Mouse (Mus musculus): Measurements from ENCODE around the gene Abhd17b. TPM values are rescaled to one million over a fixed set of nuclear protein-coding genes. Genes with fewer than 3 reads are reported as not detected.

Gene Abhd17b
- polyA plus RNA-seq, 1 experiment from 2014 or later = 30.1 TPM

DNA sequence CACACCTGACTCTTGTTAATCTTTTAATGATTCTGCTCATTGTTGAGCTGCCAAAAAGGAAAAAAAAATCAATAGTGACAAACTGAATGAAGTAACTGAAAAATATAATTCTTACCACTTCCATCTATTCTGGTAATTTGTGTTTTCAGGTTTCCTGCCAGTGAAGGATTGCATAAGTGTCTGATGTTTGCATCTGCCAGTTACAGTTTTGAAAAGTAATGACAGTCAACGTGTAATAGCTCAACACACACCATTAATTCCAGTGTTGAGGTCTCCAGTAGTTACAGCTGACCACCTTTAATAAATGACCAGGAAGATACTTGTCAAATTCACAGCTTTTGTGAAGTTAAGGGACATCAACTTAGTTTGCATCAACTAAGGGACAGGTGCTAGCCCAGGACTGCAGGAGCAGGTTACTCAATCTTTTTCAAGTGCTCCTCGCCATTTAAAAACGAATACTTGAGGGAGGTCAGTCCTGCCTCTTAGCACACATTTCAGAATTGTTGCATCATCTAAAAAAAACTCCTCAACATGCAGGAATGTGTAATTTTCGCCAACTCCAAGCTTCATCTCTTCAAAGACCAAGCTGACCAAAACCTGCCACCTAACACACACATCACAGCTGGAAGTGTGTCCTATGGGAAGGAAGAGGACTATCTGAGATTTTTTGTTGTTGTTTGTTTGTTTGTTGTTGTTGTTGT, 10.9 kb downstream of the Abhd17b start:
- Histone ChIP-seq H3K36me3 (replicated peaks) (peaks cover 9% of the 10 kb centered on the region), H3K27me3 (ENCODE audit: poor library complexity, severe bottlenecking) (no peaks in the 10 kb centered on the region), H3K9me3 (no peaks in the 10 kb centered on the region), H3K27ac (no peak overlapping the region), H3K4me1 (no peaks in the 10 kb centered on the region), H3K4me3 (no peak overlapping the region)
- WGBS = 88% methylated on average over 4 of the region's 4 CpGs
- DNase-seq (ENCODE audit: extremely low spot score, low spot score) = no peak

DNA sequence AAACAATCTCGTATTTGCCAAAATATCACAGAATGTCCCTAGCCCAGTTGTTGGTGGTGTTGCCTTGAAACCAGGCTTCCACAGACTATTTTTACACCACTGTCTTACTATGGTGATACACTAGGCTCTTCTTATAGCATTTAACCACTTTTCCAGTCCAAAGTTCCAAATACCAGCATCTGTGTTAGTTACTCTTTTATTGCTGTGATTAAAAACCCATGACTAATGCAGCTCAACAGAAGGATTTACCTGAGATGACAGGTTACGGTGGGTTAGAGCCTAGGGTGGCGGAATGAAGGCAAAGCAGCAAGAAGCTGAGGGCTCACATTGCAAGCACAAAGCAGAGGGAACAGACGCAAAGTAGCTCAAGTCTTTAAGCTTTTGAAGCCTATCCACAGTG, 16.7 kb downstream of the Abhd17b start:
- Histone ChIP-seq H3K27me3 (ENCODE audit: poor library complexity, severe bottlenecking) (no peaks in the 10 kb centered on the region), H3K9me3 (peaks cover 18% of the 10 kb centered on the region), H3K27ac (no peak overlapping the region), H3K4me3 (no peak overlapping the region), H3K4me1 (no peaks in the 10 kb centered on the region), H3K36me3 (replicated peaks) (peaks cover 31% of the 10 kb centered on the region)
- 92% methylated on average over 4 of the region's 4 CpGs for WGBS
- DNase-seq (ENCODE audit: extremely low spot score, low spot score) = no peak

DNA sequence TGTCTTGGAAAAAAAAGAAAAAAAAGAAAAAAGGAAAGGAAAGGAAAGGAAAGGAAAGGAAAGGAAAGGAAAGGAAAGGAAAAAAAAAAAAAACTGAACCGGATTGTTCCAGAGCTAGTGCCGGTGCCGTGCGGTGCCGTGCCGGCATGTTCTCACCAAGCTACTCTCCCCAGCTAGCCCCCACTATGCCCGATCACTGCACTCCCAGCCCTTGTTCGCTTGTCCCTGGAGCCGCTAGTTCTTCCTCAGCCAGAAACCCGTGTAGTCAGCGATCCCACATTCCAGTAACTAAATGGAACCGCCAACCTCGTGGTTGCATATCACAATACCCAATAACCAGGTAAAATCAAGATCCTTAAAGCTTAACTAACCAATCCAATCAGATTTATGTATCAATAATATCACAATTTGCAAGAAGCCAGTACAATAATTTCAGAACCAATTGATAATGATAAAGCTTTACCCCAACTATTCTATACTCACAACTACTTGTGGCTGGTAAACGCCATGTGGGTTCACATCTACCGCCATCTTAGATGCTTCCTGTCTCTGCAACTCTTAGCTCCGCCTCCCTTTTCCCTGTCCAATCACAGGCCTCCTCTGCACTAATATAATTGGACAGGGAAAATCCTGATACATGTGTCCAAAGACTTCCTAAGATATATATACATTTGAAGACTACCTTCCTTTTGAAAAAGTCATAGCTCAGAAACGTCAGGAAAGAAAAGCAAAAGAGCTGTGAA, 21.5 kb downstream of the Abhd17b start:
- DNase-seq (ENCODE audit: extremely low spot score, low spot score) = no peak
- H3K4me3 ChIP-seq = no peak overlapping the region
- H3K27me3 ChIP-seq (ENCODE audit: poor library complexity, severe bottlenecking) = no peaks in the 10 kb centered on the region
- H3K27ac ChIP-seq = no peak overlapping the region
- H3K36me3 ChIP-seq (replicated peaks) = peaks cover 46% of the 10 kb centered on the region
- H3K9me3 ChIP-seq = peaks cover 30% of the 10 kb centered on the region
- H3K4me1 ChIP-seq = no peaks in the 10 kb centered on the region
- WGBS = 93% methylated on average over 17 of the region's 17 CpGs

DNA sequence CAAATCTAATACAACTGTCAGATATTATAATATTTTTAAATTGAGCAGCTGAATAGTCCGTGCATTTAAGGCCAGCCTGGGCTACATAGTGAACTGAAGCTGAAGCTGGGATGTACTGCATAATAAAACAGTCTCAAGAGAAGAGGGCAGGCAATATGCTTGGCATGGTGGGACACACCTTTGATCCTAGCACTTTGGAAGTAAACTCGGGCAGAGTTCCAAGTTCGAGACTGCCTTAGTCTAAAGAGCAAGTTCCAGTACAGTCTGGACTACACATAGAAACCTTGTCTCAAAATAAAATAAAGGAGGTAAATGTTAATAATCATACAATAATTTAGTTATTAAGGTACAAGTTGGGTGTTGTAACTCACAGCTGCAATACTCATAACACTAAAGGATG, 27.1 kb downstream of the Abhd17b start:
- Histone ChIP-seq H3K36me3 (replicated peaks) (peaks cover 70% of the 10 kb centered on the region), H3K27me3 (ENCODE audit: poor library complexity, severe bottlenecking) (no peaks in the 10 kb centered on the region), H3K4me1 (no peaks in the 10 kb centered on the region), H3K4me3 (no peak overlapping the region), H3K27ac (no peak overlapping the region), H3K9me3 (peaks cover 8% of the 10 kb centered on the region; the same call in 1 of the 2 replicates)
- no peak for DNase-seq (ENCODE audit: extremely low spot score, low spot score)
- 96% methylated on average over 3 of the region's 3 CpGs for WGBS

DNA sequence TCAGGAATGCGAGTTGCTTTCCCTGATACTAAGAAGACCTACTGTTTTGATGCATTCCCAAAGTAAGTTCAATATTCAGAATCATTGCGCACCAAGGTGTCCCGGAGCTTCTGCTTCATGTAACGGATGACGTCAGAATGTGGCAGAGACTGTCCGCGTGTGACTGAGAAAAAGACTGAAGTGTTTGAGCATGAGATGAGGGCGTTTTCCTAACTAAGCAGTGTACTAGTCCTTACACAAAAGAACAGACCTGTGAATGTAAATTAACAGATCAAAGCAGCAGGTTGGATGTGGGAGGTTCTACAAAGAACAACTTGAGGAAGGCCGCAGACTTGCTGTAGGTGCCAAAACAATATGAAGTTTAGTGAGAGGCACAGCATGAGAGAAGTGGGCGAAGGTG, 28.0 kb downstream of the Abhd17b start:
- Histone ChIP-seq H3K27me3 (ENCODE audit: poor library complexity, severe bottlenecking) (no peaks in the 10 kb centered on the region), H3K4me3 (no peak overlapping the region), H3K27ac (no peak overlapping the region), H3K9me3 (no peaks in the 10 kb centered on the region), H3K4me1 (no peaks in the 10 kb centered on the region), H3K36me3 (replicated peaks) (peaks cover 71% of the 10 kb centered on the region)
- DNase-seq (ENCODE audit: extremely low spot score, low spot score) = no peak
- WGBS = 98% methylated on average over 10 of the region's 10 CpGs

DNA sequence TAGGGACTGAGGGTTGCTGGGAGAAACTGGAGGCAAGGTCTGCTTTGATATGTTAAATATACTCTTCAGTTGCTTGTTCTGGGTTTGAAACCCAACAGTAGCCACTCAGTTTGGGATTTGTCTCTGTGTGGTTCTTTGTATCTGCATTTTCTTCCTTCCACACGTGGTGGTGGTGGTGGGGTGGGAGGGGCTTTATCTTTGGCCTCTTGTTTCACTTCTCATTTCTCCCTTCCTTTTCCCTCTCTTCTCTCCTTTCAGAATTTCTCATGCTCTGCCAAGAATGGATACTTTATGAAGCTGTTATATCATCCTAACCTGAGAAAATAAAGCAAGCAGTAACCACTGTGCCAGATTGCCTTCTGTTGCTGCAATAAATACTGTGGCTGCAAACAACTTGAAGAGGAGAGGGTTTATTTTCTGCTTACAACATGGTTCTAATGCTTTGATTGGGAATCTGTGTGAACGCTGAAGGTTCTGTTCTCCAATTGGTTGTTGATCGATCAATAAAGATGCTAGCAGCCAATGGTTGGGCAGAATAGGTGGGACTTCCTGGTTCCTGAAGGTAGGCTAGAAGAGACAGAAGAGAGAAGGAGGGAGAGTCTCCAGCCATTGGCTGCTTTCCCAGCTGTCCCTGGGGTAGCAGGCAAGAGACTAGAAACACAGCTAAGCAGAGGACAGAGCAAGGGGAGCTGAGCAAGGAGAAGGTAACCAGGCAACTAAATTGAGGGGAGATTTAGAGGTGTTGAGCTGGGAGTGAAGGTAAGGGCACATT, 60.5 kb downstream of the Abhd17b start:
- WGBS = 87% methylated on average over 3 of the region's 3 CpGs
- H3K36me3 ChIP-seq (replicated peaks) = no peaks in the 10 kb centered on the region

DNA sequence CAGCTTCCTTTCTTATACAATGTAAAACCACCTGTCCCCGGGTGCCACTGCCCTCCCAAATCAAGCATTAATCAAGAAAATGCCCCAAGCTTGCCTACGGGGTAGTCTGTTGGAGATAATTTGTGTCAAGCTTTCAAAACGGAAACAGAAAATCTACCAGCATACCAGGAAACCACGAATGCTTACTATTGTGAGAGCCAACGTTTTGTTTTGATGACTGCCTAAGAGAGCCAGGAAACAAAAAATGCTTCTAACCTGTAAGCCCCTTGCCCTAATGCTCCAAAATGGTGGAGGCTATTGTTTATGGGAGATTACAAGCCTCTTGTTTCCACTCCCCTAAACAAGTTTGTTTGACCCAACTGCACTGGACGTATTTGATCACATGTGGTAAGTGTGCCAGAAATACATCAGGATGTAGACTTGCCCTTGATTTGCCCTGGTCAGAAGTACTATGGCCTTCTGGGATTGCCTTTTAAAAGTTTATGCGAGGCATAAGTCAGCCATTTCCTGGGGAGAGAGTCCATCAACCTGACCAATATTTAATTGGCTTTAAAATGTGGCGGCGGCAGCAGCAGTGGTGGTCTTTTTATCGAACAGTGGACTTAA, 61.4 kb downstream of the Abhd17b start:
- Histone ChIP-seq H3K27me3 (ENCODE audit: poor library complexity, severe bottlenecking) (no peaks in the 10 kb centered on the region), H3K9me3 (no peaks in the 10 kb centered on the region), H3K27ac (no peak overlapping the region), H3K36me3 (replicated peaks) (no peaks in the 10 kb centered on the region), H3K4me1 (no peaks in the 10 kb centered on the region), H3K4me3 (no peak overlapping the region)
- WGBS = 89% methylated on average over 10 of the region's 10 CpGs
- DNase-seq (ENCODE audit: extremely low spot score, low spot score) = no peak

More for the DNA sequence above, 60.5 kb downstream of the Abhd17b start:
- DNase-seq (ENCODE audit: extremely low spot score, low spot score) = no peak
- no peaks in the 10 kb centered on the region for H3K4me1 ChIP-seq
- no peaks in the 10 kb centered on the region for H3K27me3 ChIP-seq (ENCODE audit: poor library complexity, severe bottlenecking)
- H3K4me3 ChIP-seq = no peak overlapping the region
- 0 out of 2 replicates have a peak, but pooled peaks cover 3% of the 10 kb centered on the region for H3K9me3 ChIP-seq
- no peak overlapping the region for H3K27ac ChIP-seq

DNA sequence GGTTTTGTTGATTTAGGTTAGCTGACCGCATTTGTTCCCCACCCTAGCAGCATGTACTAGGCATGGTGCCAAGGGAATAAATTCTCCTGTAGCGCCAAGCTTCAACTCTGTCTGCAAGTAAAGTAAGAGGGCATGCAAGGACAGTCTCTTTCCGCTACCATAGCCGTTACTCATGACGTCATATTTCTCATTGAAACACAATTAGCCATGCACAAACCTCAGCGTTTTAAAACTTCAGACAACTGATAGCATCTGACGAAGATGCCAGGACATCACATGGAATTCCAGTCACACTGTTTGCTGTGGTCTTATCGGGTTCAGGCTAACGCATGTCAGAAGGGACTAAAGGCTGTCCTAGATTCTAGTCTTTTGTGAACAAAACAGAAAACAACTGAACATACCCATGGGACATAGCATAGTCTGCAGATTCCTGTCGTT, 62.0 kb downstream of the Abhd17b start:
- Histone ChIP-seq H3K4me1 (no peaks in the 10 kb centered on the region), H3K9me3 (no peaks in the 10 kb centered on the region), H3K27ac (no peak overlapping the region), H3K36me3 (replicated peaks) (no peaks in the 10 kb centered on the region), H3K4me3 (no peak overlapping the region), H3K27me3 (ENCODE audit: poor library complexity, severe bottlenecking) (no peaks in the 10 kb centered on the region)
- 92% methylated on average over 10 of the region's 10 CpGs for WGBS
- DNase-seq (ENCODE audit: extremely low spot score, low spot score) = no peak

DNA sequence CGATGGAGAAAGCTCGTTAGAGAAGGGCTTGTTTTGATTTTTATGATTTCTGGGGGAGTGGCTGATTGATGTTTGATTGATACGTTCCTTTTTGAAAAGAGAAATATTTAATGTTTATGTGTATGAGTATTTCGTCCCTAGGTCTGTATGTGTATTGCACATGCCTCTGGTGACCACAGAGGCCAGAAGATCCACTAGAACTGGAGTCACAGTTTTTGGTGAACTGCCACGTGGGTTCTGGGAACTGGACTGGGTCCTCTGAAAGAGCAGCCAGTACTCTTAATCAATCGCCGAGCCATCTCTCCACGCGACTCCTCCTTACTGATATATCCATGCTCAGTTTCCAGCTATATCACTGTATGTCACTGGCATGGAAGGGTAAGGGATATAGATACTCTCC, 62.5 kb downstream of the Abhd17b start:
- 94% methylated on average over 9 of the region's 9 CpGs for WGBS

DNA sequence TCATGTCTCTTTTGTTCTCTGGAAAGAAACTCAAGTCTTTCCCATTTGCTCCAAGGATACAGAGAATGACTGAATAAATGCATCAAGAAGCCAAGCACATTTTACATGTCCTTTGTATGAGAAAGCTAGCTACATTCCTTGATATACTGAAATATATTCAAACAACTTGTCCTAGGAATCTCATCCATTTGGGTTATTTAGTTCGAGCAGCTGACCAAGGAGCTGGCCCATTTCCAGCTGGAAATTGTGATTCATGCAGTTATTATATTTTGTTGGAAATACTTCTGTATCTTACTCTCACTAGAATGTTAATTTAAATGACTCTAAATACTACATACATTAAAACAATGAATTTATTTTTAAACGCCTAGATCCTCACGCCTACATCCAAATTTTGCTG, 63.5 kb downstream of the Abhd17b start:
- no peaks in the 10 kb centered on the region for H3K9me3 ChIP-seq
- H3K36me3 ChIP-seq (replicated peaks) = no peaks in the 10 kb centered on the region
- no peaks in the 10 kb centered on the region for H3K27me3 ChIP-seq (ENCODE audit: poor library complexity, severe bottlenecking)
- no peak for DNase-seq (ENCODE audit: extremely low spot score, low spot score)
- 91% methylated on average over 3 of the region's 3 CpGs for WGBS
- no peaks in the 10 kb centered on the region for H3K4me1 ChIP-seq
- no peak overlapping the region for H3K27ac ChIP-seq
- H3K4me3 ChIP-seq = no peak overlapping the region

More for the DNA sequence above, 62.5 kb downstream of the Abhd17b start:
- no peaks in the 10 kb centered on the region for H3K27me3 ChIP-seq (ENCODE audit: poor library complexity, severe bottlenecking)
- H3K4me1 ChIP-seq = no peaks in the 10 kb centered on the region
- DNase-seq (ENCODE audit: extremely low spot score, low spot score) = no peak
- H3K27ac ChIP-seq = no peak overlapping the region
- no peaks in the 10 kb centered on the region for H3K36me3 ChIP-seq (replicated peaks)
- H3K4me3 ChIP-seq = no peak overlapping the region
- H3K9me3 ChIP-seq = no peaks in the 10 kb centered on the region

DNA sequence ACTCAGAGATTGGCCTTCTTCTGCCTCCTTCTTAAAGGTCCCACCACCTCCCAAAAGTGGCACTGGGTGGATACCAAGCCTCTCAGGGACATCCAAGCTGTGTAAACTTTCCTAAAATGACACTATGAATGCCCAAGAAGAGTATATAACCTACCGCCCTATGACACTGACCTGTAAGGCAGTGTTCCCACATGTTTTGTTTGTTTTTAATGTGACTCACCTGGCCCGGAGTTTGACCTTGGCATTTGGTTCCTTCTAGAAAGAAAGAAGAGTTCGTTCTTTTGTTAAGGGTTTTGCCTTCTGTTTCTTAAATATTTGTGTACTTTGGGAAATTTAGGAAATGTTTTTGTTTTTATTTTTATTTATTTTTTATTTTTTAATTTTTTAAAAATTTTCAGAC, 66.2 kb downstream of the Abhd17b start:
- H3K4me1 ChIP-seq = peaks cover 7% of the 10 kb centered on the region
- DNase-seq (ENCODE audit: extremely low spot score, low spot score) = no peak
- H3K27ac ChIP-seq = no peak overlapping the region
- no peaks in the 10 kb centered on the region for H3K27me3 ChIP-seq (ENCODE audit: poor library complexity, severe bottlenecking)
- WGBS = 94% methylated on average over 3 of the region's 3 CpGs
- no peaks in the 10 kb centered on the region; the same call in 1 of the 2 replicates for H3K9me3 ChIP-seq
- H3K36me3 ChIP-seq (replicated peaks) = no peaks in the 10 kb centered on the region
- no peak overlapping the region for H3K4me3 ChIP-seq

DNA sequence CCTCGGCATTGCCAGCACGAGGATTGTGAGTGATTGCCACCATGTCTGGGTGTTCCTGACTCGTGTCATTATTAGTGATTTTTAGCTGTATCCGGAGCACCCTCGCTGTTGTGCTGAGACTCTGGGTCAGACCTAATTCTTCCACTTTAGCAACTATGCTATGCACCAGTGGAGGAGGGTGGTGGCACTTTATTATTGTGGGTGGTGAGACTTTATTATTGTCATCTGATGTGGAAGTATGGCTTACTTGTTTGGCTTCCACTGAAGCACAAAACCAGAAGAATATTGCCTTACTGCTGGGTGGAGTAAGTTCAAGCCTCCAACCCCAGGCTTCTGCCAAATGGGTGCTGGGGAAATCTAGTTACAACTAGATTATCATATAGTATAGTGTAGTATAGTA, 68.0 kb downstream of the Abhd17b start:
- Histone ChIP-seq H3K9me3 (no peaks in the 10 kb centered on the region; the same call in 1 of the 2 replicates), H3K27me3 (ENCODE audit: poor library complexity, severe bottlenecking) (no peaks in the 10 kb centered on the region), H3K36me3 (replicated peaks) (no peaks in the 10 kb centered on the region), H3K4me3 (no peak overlapping the region), H3K27ac (no peak overlapping the region), H3K4me1 (peaks cover 9% of the 10 kb centered on the region)
- WGBS = 86% methylated on average over 5 of the region's 5 CpGs
- no peak for DNase-seq (ENCODE audit: extremely low spot score, low spot score)

All from forebrain, embryonic 10.5 days (tissue).